Mouse (Mus musculus) kidney, adult 11 months (tissue): ENCODE results near the gene Rb1.

Experiments
- DNase-seq: peaks from one replicate; pipeline ENCODE4 v3.0.0; 2022

The Rb1 gene

GRCm38 (mm10) chr14:73143710-73144420, 181.8 kb downstream of the Rb1 start:
- no peak for DNase-seq

GRCm38 (mm10) chr14:73142896-73143709, 182.5 kb downstream of the Rb1 start:
- peak; percentile 89 for DNase-seq

DNA sequence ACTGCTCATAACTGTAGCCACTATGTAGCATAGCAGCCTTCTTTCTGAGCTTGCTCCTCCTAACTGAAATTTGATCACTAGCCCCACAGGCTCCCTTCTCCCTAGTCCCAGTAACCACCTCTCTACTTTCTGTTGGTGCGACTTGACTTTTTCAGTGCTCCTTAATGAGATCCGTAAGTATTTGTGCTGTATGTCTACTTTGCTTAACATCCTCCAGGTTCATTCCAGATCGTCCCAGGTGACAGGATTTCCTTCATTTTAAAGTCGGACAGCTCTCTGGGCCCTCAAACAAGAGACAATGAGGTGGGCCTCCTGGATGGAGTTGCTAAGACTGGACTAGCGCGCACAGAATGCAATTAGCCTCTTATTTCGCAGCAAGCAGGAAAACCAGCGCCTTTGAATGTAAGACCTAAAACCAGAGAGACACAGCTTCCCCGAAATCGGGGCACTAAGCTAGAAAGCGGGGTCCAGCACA, 183.2 kb downstream of the Rb1 start:
- DNase-seq = peak; percentile 19

DNA sequence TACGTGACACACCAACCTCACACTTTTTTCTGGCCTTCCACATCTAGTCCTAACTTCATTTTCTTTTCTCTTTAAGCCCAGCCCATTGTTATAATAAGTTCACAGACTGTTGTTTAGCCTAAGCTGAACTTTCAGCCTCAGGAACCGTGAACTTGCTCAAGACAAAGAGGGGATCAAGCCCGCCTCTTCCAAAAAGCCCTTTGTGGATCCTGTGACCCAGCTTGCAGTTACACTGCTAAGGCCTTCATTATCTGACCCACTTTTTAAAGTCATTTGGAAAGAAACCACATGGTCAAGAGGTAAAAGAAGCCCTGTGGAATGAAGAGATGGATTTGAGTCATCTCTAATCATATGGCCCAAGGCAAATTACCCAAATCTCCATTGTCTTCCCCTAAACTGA, 183.8 kb downstream of the Rb1 start:
- no peak for DNase-seq

DNA sequence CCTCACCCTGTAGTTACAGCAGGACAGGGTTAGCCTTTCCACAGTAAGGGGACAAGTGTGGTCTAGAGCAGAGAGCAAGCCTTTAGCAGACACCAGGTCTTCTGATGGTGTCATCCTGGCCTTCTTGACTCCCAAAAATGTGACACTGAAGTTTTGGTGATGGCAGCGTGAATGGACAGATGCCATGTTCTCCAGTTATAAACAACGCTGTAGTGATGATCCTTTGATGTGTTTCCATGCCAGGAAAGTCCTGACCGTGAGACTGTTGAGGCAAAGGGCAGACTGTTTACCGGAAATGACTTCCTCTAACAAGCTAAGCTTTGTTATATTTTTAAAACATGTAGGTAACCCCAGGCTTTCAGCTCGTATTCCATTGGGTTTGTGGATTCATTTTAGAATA, 185.8 kb downstream of the Rb1 start:
- no peak for DNase-seq

DNA sequence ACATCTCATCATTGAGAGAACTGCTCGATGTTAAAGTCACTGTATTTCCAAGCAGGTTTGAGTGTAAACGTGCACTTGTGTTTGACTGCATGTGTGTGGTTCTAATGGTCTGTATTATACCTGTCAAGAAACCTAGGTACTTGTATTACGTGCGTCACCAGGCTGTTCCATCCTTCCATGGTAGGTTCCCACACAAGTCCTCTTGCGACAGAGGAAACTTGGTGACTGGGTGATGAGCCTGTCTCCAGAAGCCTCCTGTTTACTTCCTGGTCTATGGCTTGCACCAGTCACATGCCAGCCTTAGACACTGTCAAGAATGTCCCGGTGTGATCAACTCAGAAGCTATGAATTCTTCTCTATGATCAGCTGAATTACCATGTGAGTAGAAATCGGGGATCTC, 187.1 kb downstream of the Rb1 start:
- no peak for DNase-seq

DNA sequence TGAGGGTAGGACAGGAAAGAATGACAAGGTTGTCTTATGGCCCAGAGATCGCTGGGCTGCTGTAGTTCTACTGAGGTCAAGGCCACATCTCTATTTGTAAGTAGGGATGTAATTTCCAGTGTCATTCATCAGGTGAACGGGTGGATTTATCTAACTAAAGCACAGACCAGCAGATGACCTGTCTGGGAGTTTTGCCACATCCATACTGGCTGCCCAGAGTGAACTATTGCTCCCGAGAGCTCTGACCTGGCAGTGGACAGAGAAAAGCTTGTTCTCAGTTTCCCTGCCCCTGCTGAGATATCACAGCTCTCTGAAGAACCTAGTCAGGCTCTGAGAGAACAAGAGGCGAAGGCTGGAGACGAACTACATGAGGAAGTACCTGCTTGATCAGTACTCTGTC, 188.4 kb downstream of the Rb1 start:
- DNase-seq = no peak
